Mouse (Mus musculus): ENCODE data around the gene Zfp174. TPM values are rescaled to one million over a fixed set of nuclear protein-coding genes. Genes with fewer than 3 reads are reported as not detected.
"Not testable (repeated sequence)": the region's sequence is repeated elsewhere in the genome, so short reads cannot be mapped to it uniquely, and the experiment has no call there.

Gene Zfp174
- polyA plus RNA-seq, 2 experiments, result 1.8 to 2.7 TPM

DNA sequence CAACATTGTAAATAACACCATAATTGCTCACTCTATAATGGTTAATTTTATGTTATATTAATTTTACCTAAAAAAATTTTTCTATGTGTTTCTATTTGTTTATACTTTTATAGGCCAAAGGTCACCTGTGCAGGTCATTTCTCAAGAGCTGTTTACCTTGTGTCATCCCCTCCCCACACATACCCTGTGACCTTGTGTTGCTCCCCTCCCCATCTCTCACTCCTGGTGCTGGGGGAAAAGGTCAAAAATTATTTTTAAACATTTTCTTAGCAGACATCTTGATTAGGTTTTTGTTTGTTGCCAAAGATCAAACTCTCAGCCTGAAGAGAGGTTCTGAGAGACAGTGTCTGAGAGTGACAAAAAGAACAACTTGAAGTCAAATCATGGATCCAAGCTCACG, 3.3 kb upstream of the Zfp174 start:
- Histone ChIP-seq H3K36me3 (ENCODE audit: control insufficient read depth, insufficient read depth, low read length) (no peaks in the 10 kb centered on the region), H3K4me3 (replicated peaks; ENCODE audit: low read length) (no peak overlapping the region), H3K9me3 (ENCODE audit: control insufficient read depth, low read length) (no peaks in the 10 kb centered on the region), H3K4me2 (replicated peaks; ENCODE audit: low read depth, low read length, severe bottlenecking) (no peak overlapping the region), H3K4me1 (ENCODE audit: control insufficient read depth, insufficient read depth, low read length) (peaks cover 7% of the 10 kb centered on the region), H3K9ac (ENCODE audit: low read depth, low read length, severe bottlenecking) (no peak overlapping the region), H3K27ac (replicated peaks; ENCODE audit: low read depth, low read length) (no peak overlapping the region), H3K27me3 (ENCODE audit: control insufficient read depth, insufficient read depth, low read length) (no peaks in the 10 kb centered on the region)
- TF ChIP-seq POLR2A (IDR thresholded peaks at IDR 0.05; ENCODE audit: borderline replicate concordance, extremely low read depth, insufficient read depth, insufficient read length), result no peak
- ATAC-seq (ENCODE audit: low FRiP score, low read depth), result no peak
- 67% methylated on average over 1 of the region's 1 CpGs for WGBS
- no peak for DNase-seq (ENCODE audit: low spot score)

DNA sequence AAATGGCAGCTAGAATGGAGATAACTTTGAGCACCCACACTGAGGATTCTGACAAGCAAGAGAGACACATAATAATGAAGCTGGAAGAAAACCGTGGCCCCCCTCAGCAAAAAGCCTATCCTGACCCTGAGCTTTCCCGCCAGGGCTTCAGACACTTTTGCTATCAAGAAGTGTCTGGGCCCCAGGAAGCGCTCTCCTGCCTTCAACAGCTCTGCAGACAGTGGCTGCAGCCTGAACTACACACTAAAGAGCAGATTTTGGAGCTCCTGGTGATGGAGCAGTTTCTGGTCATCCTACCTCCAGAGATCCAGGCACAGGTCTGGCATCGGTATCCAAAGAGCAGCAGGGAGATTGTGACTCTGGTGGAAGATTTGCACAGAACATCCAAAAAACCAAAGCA, 803 bp downstream of the Zfp174 start:
- H3K36me3 ChIP-seq (ENCODE audit: control insufficient read depth, insufficient read depth, low read length), result no peaks in the 10 kb centered on the region
- H3K9me3 ChIP-seq (ENCODE audit: control insufficient read depth, low read length), result no peaks in the 10 kb centered on the region
- H3K4me1 ChIP-seq (ENCODE audit: control insufficient read depth, insufficient read depth, low read length), result peaks cover 7% of the 10 kb centered on the region
- no peak for ATAC-seq (ENCODE audit: low FRiP score, low read depth)
- H3K27ac ChIP-seq (replicated peaks; ENCODE audit: low read depth, low read length), result no peak overlapping the region
- H3K4me2 ChIP-seq (replicated peaks; ENCODE audit: low read depth, low read length, severe bottlenecking), result peak overlapping the region; percentile 68
- peak overlapping the region; percentile 66 for H3K4me3 ChIP-seq (replicated peaks; ENCODE audit: low read length)
- no peak for DNase-seq (ENCODE audit: low spot score)
- no peak for TF ChIP-seq POLR2A (IDR thresholded peaks at IDR 0.05; ENCODE audit: borderline replicate concordance, extremely low read depth, insufficient read depth, insufficient read length)
- no peaks in the 10 kb centered on the region for H3K27me3 ChIP-seq (ENCODE audit: control insufficient read depth, insufficient read depth, low read length)
- WGBS, result 73% methylated on average over 4 of the region's 4 CpGs
- H3K9ac ChIP-seq (ENCODE audit: low read depth, low read length, severe bottlenecking), result peak overlapping the region; percentile 64; the same call in 1 of the 2 replicates

GRCm38 (mm10) chr16:3848416-3848815, 1.3 kb downstream of the Zfp174 start:
- no peak for DNase-seq (ENCODE audit: low spot score)

DNA sequence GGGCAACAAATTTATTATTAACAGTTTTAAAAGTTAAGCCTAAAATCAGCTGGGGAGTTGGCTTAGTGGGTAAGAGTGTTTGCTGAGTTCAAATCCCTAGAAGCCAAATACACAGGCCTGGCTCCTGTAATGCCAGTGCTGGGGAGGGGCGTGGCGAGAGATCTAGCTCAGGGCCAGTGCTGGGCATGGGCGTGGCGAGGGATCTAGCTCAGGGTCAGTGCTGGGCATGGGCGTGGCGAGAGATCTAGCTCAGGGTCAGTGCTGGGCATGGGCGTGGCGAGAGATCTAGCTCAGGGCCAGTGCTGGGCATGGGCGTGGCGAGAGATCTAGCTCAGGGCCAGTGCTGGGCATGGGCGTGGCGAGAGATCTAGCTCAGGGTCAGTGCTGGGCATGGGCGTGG, 4.2 kb downstream of the Zfp174 start:
- H3K9ac ChIP-seq (ENCODE audit: low read depth, low read length, severe bottlenecking); H3K9me3 ChIP-seq (ENCODE audit: control insufficient read depth, low read length); H3K4me3 ChIP-seq (replicated peaks; ENCODE audit: low read length); H3K27me3 ChIP-seq (ENCODE audit: control insufficient read depth, insufficient read depth, low read length); H3K4me1 ChIP-seq (ENCODE audit: control insufficient read depth, insufficient read depth, low read length); H3K27ac ChIP-seq (replicated peaks; ENCODE audit: low read depth, low read length); ATAC-seq (ENCODE audit: low FRiP score, low read depth); H3K36me3 ChIP-seq (ENCODE audit: control insufficient read depth, insufficient read depth, low read length); H3K4me2 ChIP-seq (replicated peaks; ENCODE audit: low read depth, low read length, severe bottlenecking); DNase-seq (ENCODE audit: low spot score): not testable (repeated sequence)
- 87% methylated on average over 11 of the region's 13 CpGs for WGBS

More at GRCm38 (mm10) chr16:3848416-3848815, 1.3 kb downstream of the Zfp174 start:
- H3K4me2 ChIP-seq (replicated peaks; ENCODE audit: low read depth, low read length, severe bottlenecking), result no peak overlapping the region
- H3K9me3 ChIP-seq (ENCODE audit: control insufficient read depth, low read length), result no peaks in the 10 kb centered on the region
- H3K9ac ChIP-seq (ENCODE audit: low read depth, low read length, severe bottlenecking), result no peak overlapping the region
- no peaks in the 10 kb centered on the region for H3K27me3 ChIP-seq (ENCODE audit: control insufficient read depth, insufficient read depth, low read length)
- ATAC-seq (ENCODE audit: low FRiP score, low read depth), result no peak
- peaks cover 7% of the 10 kb centered on the region for H3K4me1 ChIP-seq (ENCODE audit: control insufficient read depth, insufficient read depth, low read length)
- no peaks in the 10 kb centered on the region for H3K36me3 ChIP-seq (ENCODE audit: control insufficient read depth, insufficient read depth, low read length)
- H3K27ac ChIP-seq (replicated peaks; ENCODE audit: low read depth, low read length), result no peak overlapping the region
- WGBS, result 79% methylated on average over 3 of the region's 3 CpGs
- no peak overlapping the region for H3K4me3 ChIP-seq (replicated peaks; ENCODE audit: low read length)
- TF ChIP-seq POLR2A (IDR thresholded peaks at IDR 0.05; ENCODE audit: borderline replicate concordance, extremely low read depth, insufficient read depth, insufficient read length), result no peak

DNA sequence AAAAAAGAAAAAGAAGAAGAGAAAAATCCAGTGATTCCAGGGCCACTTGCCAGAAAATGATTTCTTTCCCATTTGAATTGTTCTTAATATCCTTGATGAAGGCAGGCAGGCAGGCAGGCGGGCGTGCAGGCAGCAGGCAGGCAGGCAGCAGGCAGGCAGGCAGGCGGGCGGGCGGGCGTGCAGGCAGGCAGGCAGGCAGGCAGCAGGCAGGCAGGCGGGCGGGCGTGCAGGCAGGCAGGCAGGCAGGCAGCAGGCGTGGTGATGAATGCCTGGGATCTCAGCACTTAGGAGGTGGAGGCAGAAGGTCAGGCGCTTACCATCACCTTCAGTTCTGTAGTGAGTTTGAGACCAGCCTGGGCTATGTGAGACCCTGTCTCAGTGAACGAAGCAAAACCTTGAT, 5.5 kb downstream of the Zfp174 start:
- no peak for DNase-seq (ENCODE audit: low spot score)
- no peak overlapping the region for H3K27ac ChIP-seq (replicated peaks; ENCODE audit: low read depth, low read length)

More for the DNA sequence above, 5.5 kb downstream of the Zfp174 start:
- ATAC-seq (ENCODE audit: low FRiP score, low read depth), result no peak
- H3K4me2 ChIP-seq (replicated peaks; ENCODE audit: low read depth, low read length, severe bottlenecking), result no peak overlapping the region
- no peaks in the 10 kb centered on the region for H3K9me3 ChIP-seq (ENCODE audit: control insufficient read depth, low read length)
- no peak for TF ChIP-seq POLR2A (IDR thresholded peaks at IDR 0.05; ENCODE audit: borderline replicate concordance, extremely low read depth, insufficient read depth, insufficient read length)
- peaks cover 5% of the 10 kb centered on the region for H3K4me1 ChIP-seq (ENCODE audit: control insufficient read depth, insufficient read depth, low read length)
- no peaks in the 10 kb centered on the region for H3K27me3 ChIP-seq (ENCODE audit: control insufficient read depth, insufficient read depth, low read length)
- no peak overlapping the region for H3K4me3 ChIP-seq (replicated peaks; ENCODE audit: low read length)
- H3K9ac ChIP-seq (ENCODE audit: low read depth, low read length, severe bottlenecking), result no peak overlapping the region
- 28% methylated on average over 12 of the region's 12 CpGs for WGBS
- no peaks in the 10 kb centered on the region for H3K36me3 ChIP-seq (ENCODE audit: control insufficient read depth, insufficient read depth, low read length)
